29 mouse cellular contexts compared by ENCODE assay signal in genomic region chr2:180005656-180006351, GRCm38 (mm10). TPM values are rescaled to one million over a fixed set of nuclear protein-coding genes. Genes with fewer than 3 reads are reported as not detected.
DNase-seq lines count a peak whose midpoint lies in the region; ATAC-seq and TF ChIP-seq lines count a peak whose summit lies in the region.
"Had no signal": no experiment of that assay in that cellular context is flagged by ENCODE, and none has a peak within 500 bp of the region (broad histone marks: within the 10 kb centered on the region; RNA-seq: fewer than 3 reads in every experiment).

No protein-coding gene starts in this region.

- no peak overlapping the region for H3K4me2 ChIP-seq in forebrain, embryonic 11.5 days (ENCODE audit: low read depth, low read length, severe bottlenecking)
- H3K4me2 ChIP-seq in forebrain, postnatal 0 days (ENCODE audit: low read depth), result no peak overlapping the region
- H3K4me2 ChIP-seq in liver, embryonic 11.5 days, result no peak overlapping the region
- H3K4me2 ChIP-seq in liver, embryonic 12.5 days, result no peak overlapping the region
- H3K4me2 ChIP-seq: embryonic facial prominence, embryonic 15.5 days; forebrain, embryonic 13.5 days; heart, embryonic 12.5 days; hindbrain, embryonic 13.5 days; liver, embryonic 15.5 days; lung, embryonic 15.5 days; midbrain, embryonic 15.5 days; neural tube, embryonic 15.5 days had no signal

- H3K9ac ChIP-seq in forebrain, embryonic 11.5 days (ENCODE audit: low read length), result no peak overlapping the region
- no peak overlapping the region for H3K9ac ChIP-seq in forebrain, postnatal 0 days
- no peak overlapping the region for H3K9ac ChIP-seq in liver, embryonic 11.5 days (ENCODE audit: low read depth, low read length)
- no peak overlapping the region for H3K9ac ChIP-seq in liver, embryonic 12.5 days
- H3K9ac ChIP-seq: embryonic facial prominence, embryonic 15.5 days; forebrain, embryonic 13.5 days; heart, embryonic 12.5 days; hindbrain, embryonic 13.5 days; liver, embryonic 15.5 days; lung, embryonic 15.5 days; midbrain, embryonic 15.5 days; neural tube, embryonic 15.5 days had no signal

- H3K9me3 ChIP-seq in forebrain, embryonic 11.5 days (ENCODE audit: control insufficient read depth, low read length), result no peaks in the 10 kb centered on the region
- no peaks in the 10 kb centered on the region for H3K9me3 ChIP-seq in forebrain, postnatal 0 days (ENCODE audit: low read length)
- H3K9me3 ChIP-seq in liver, embryonic 11.5 days (ENCODE audit: control insufficient read depth, low read length), result no peaks in the 10 kb centered on the region
- no peaks in the 10 kb centered on the region for H3K9me3 ChIP-seq in liver, embryonic 12.5 days (replicated peaks)
- H3K9me3 ChIP-seq: embryonic facial prominence, embryonic 15.5 days; forebrain, embryonic 13.5 days; hindbrain, embryonic 13.5 days; liver, embryonic 15.5 days; lung, embryonic 15.5 days; midbrain, embryonic 15.5 days; neural tube, embryonic 15.5 days had no signal

- TF ChIP-seq CTCF in forebrain, postnatal 0 days (IDR thresholded peaks at IDR 0.05; ENCODE audit: low read depth), result no peak

- no peak overlapping the region for H3K4me3 ChIP-seq in forebrain, embryonic 11.5 days (ENCODE audit: low read depth, low read length)
- H3K4me3 ChIP-seq in forebrain, postnatal 0 days (ENCODE audit: low read depth, low read length), result no peak overlapping the region
- no peak overlapping the region for H3K4me3 ChIP-seq in liver, embryonic 11.5 days (ENCODE audit: low read depth, low read length)
- H3K4me3 ChIP-seq in liver, embryonic 12.5 days, result no peak overlapping the region
- H3K4me3 ChIP-seq: embryonic facial prominence, embryonic 15.5 days; forebrain, embryonic 13.5 days; heart, embryonic 12.5 days; hindbrain, embryonic 13.5 days; layer of hippocampus, adult 2 months; liver, embryonic 15.5 days; lung, embryonic 15.5 days; midbrain, embryonic 10.5 days; midbrain, embryonic 15.5 days; neural tube, embryonic 15.5 days had no signal

- no peak overlapping the region for H3K27ac ChIP-seq in forebrain, embryonic 11.5 days (ENCODE audit: low read depth, low read length)
- H3K27ac ChIP-seq in forebrain, postnatal 0 days (ENCODE audit: low read depth, low read length), result no peak overlapping the region
- no peak overlapping the region for H3K27ac ChIP-seq in liver, embryonic 11.5 days (ENCODE audit: low read depth, low read length)
- no peak overlapping the region for H3K27ac ChIP-seq in liver, embryonic 12.5 days
- H3K27ac ChIP-seq: embryonic facial prominence, embryonic 15.5 days; forebrain, embryonic 13.5 days; hindbrain, embryonic 13.5 days; layer of hippocampus, adult 2 months; liver, embryonic 15.5 days; lung, embryonic 15.5 days; midbrain, embryonic 10.5 days; midbrain, embryonic 15.5 days; neural tube, embryonic 15.5 days had no signal

- 69% methylated on average over 5 of the region's 5 CpGs for WGBS in forebrain, embryonic 11.5 days
- 60% methylated on average over 5 of the region's 5 CpGs for WGBS in forebrain, postnatal 0 days
- WGBS in liver, embryonic 11.5 days, result 53% methylated on average over 5 of the region's 5 CpGs
- WGBS in liver, embryonic 12.5 days (ENCODE audit: insufficient replicate concordance), result 33% methylated on average over 5 of the region's 5 CpGs

- H3K36me3 ChIP-seq in forebrain, embryonic 11.5 days (ENCODE audit: control insufficient read depth, insufficient read depth, low read length), result no peaks in the 10 kb centered on the region
- H3K36me3 ChIP-seq in forebrain, postnatal 0 days (ENCODE audit: insufficient read depth), result no peaks in the 10 kb centered on the region
- no peaks in the 10 kb centered on the region for H3K36me3 ChIP-seq in liver, embryonic 11.5 days (ENCODE audit: control insufficient read depth, insufficient read depth, low read length)
- H3K36me3 ChIP-seq in liver, embryonic 12.5 days, result no peaks in the 10 kb centered on the region
- H3K36me3 ChIP-seq: embryonic facial prominence, embryonic 15.5 days; heart, embryonic 12.5 days; hindbrain, embryonic 13.5 days; liver, embryonic 15.5 days; lung, embryonic 15.5 days; midbrain, embryonic 10.5 days; midbrain, embryonic 15.5 days; neural tube, embryonic 15.5 days had no signal

- peak; percentile 20 for DNase-seq in forebrain, embryonic 11.5 days (ENCODE audit: low spot score)
- no peak for DNase-seq in forebrain, postnatal 0 days
- DNase-seq in liver, embryonic 11.5 days (ENCODE audit: low spot score), result peak; percentile 28
- peak; percentile 40 for DNase-seq in retina, postnatal 1 day
- no peak for DNase-seq in right cerebral cortex, postnatal 14 days
- no peak for DNase-seq in yolk sac, embryonic 10.5 days (ENCODE audit: low spot score)
- DNase-seq: adrenal gland, adult 2 months; adrenal gland, postnatal 36 days; cerebellum, adult 18-20 months; cerebellum, postnatal 10 days; heart, adult 18-20 months; heart, postnatal 4 days; kidney, adult 18-20 months; kidney, postnatal 36 days; spleen, adult 18-20 months; thymus, adult 2 months; thymus, postnatal 36 days had no signal

- H3K27me3 ChIP-seq in forebrain, embryonic 11.5 days (ENCODE audit: control insufficient read depth, insufficient read depth, low read length), result no peaks in the 10 kb centered on the region
- no peaks in the 10 kb centered on the region for H3K27me3 ChIP-seq in forebrain, postnatal 0 days (ENCODE audit: insufficient read depth, low read length)
- H3K27me3 ChIP-seq in liver, embryonic 11.5 days (replicated peaks; ENCODE audit: control insufficient read depth, insufficient read depth, low read length), result peaks cover 2% of the 10 kb centered on the region; the same call in 1 of the 2 replicates
- H3K27me3 ChIP-seq in liver, embryonic 12.5 days (replicated peaks), result peaks cover 28% of the 10 kb centered on the region
- H3K27me3 ChIP-seq: embryonic facial prominence, embryonic 15.5 days; hindbrain, embryonic 13.5 days; lung, embryonic 15.5 days; midbrain, embryonic 15.5 days; neural tube, embryonic 15.5 days had no signal

- ATAC-seq in forebrain, embryonic 11.5 days (replicated peaks; ENCODE audit: low FRiP score), result no peak
- no peak for ATAC-seq in forebrain, postnatal 0 days
- no peak for ATAC-seq in liver, embryonic 11.5 days (replicated peaks; ENCODE audit: low FRiP score)
- ATAC-seq in liver, embryonic 12.5 days, result no peak
- ATAC-seq: activated CD4-positive, CD25-positive, alpha-beta regulatory T cell, adult 4 months; forebrain, embryonic 13.5 days; midbrain, embryonic 15.5 days had no signal

- H3K4me1 ChIP-seq in forebrain, embryonic 11.5 days (replicated peaks; ENCODE audit: control insufficient read depth, insufficient read depth, low read length), result no peaks in the 10 kb centered on the region
- H3K4me1 ChIP-seq in forebrain, postnatal 0 days (ENCODE audit: insufficient read depth), result no peaks in the 10 kb centered on the region
- H3K4me1 ChIP-seq in liver, embryonic 11.5 days (replicated peaks; ENCODE audit: control insufficient read depth, insufficient read depth, low read length), result no peaks in the 10 kb centered on the region
- no peaks in the 10 kb centered on the region for H3K4me1 ChIP-seq in liver, embryonic 12.5 days
- H3K4me1 ChIP-seq: embryonic facial prominence, embryonic 15.5 days; forebrain, embryonic 13.5 days; heart, embryonic 12.5 days; hindbrain, embryonic 13.5 days; liver, embryonic 15.5 days; lung, embryonic 15.5 days; midbrain, embryonic 15.5 days; neural tube, embryonic 15.5 days had no signal

RNA-seq across cellular contexts. Expression of gene Lsm14b, which starts 19.0 kb away (rescaled TPM):
- 7.5 and 8.9 TPM in 2 replicates for polyA plus RNA-seq in forebrain, embryonic 11.5 days (2014; fragmentation: Nextera tagmentation; extraction: Ambion mirVana)
- total RNA-seq in forebrain, postnatal 0 days (2014; rRNA removed), result 154 and 162 TPM in 2 replicates
- polyA plus RNA-seq in forebrain, postnatal 0 days (2015; fragmentation: Nextera tagmentation; extraction: Ambion mirVana), result 24.4 and 24.8 TPM in 2 replicates
- 2.7 and 3.0 TPM in 2 replicates for polyA plus RNA-seq in liver, embryonic 11.5 days (2014; fragmentation: Nextera tagmentation; extraction: Ambion mirVana)
- 2.4 and 2.7 TPM in 2 replicates for polyA plus RNA-seq in liver, embryonic 12.5 days (2016; fragmentation: Nextera tagmentation; extraction: Ambion mirVana)

RNA-seq across cellular contexts. Expression of gene Taf4, which starts 29.4 kb away (rescaled TPM):
- polyA plus RNA-seq in forebrain, embryonic 11.5 days (2014; fragmentation: Nextera tagmentation; extraction: Ambion mirVana), result 7.4 and 8.2 TPM in 2 replicates
- 11.4 and 12.5 TPM in 2 replicates for total RNA-seq in forebrain, postnatal 0 days (2014; rRNA removed)
- 2.1 and 2.4 TPM in 2 replicates for polyA plus RNA-seq in forebrain, postnatal 0 days (2015; fragmentation: Nextera tagmentation; extraction: Ambion mirVana)
- 4.2 and 4.9 TPM in 2 replicates for polyA plus RNA-seq in liver, embryonic 11.5 days (2014; fragmentation: Nextera tagmentation; extraction: Ambion mirVana)
- polyA plus RNA-seq in liver, embryonic 12.5 days (2016; fragmentation: Nextera tagmentation; extraction: Ambion mirVana), result 2.2 and 2.6 TPM in 2 replicates

RNA-seq across cellular contexts. Expression of gene Psma7, which starts 36.4 kb away (rescaled TPM):
- polyA plus RNA-seq in forebrain, embryonic 11.5 days (2014; fragmentation: Nextera tagmentation; extraction: Ambion mirVana), result 681 and 714 TPM in 2 replicates
- total RNA-seq in forebrain, postnatal 0 days (2014; rRNA removed), result 301 and 392 TPM in 2 replicates
- polyA plus RNA-seq in forebrain, postnatal 0 days (2015; fragmentation: Nextera tagmentation; extraction: Ambion mirVana), result 581 and 734 TPM in 2 replicates
- 710 and 721 TPM in 2 replicates for polyA plus RNA-seq in liver, embryonic 11.5 days (2014; fragmentation: Nextera tagmentation; extraction: Ambion mirVana)
- polyA plus RNA-seq in liver, embryonic 12.5 days (2016; fragmentation: Nextera tagmentation; extraction: Ambion mirVana), result 455 and 456 TPM in 2 replicates

RNA-seq across cellular contexts. Expression of gene Ss18l1, which starts 36.5 kb away (rescaled TPM):
- 16.8 and 17.8 TPM in 2 replicates for polyA plus RNA-seq in forebrain, embryonic 11.5 days (2014; fragmentation: Nextera tagmentation; extraction: Ambion mirVana)
- 82.6 and 104 TPM in 2 replicates for total RNA-seq in forebrain, postnatal 0 days (2014; rRNA removed)
- 32.8 and 47.0 TPM in 2 replicates for polyA plus RNA-seq in forebrain, postnatal 0 days (2015; fragmentation: Nextera tagmentation; extraction: Ambion mirVana)
- 2.6 and 2.7 TPM in 2 replicates for polyA plus RNA-seq in liver, embryonic 11.5 days (2014; fragmentation: Nextera tagmentation; extraction: Ambion mirVana)
- polyA plus RNA-seq in liver, embryonic 12.5 days (2016; fragmentation: Nextera tagmentation; extraction: Ambion mirVana), result 1.3 and 1.6 TPM in 2 replicates

Comparison
In these comparisons a context has a peak if more than half of its experiments do, and no peak if none do; other contexts are left out.
1. DNase-seq: peak in forebrain, embryonic 11.5 days (single experiment), liver, embryonic 11.5 days (single experiment) and retina, postnatal 1 day (single experiment); none in forebrain, postnatal 0 days (single experiment), right cerebral cortex, postnatal 14 days (single experiment) and yolk sac, embryonic 10.5 days (single experiment).